Mouse (Mus musculus): ENCODE data around the gene Kansl3. TPM values are rescaled to one million over a fixed set of nuclear protein-coding genes. Genes with fewer than 3 reads are reported as not detected.

Kansl3 gene
- total RNA-seq, 2 experiments from 2014 or later = 76.6 TPM

DNA sequence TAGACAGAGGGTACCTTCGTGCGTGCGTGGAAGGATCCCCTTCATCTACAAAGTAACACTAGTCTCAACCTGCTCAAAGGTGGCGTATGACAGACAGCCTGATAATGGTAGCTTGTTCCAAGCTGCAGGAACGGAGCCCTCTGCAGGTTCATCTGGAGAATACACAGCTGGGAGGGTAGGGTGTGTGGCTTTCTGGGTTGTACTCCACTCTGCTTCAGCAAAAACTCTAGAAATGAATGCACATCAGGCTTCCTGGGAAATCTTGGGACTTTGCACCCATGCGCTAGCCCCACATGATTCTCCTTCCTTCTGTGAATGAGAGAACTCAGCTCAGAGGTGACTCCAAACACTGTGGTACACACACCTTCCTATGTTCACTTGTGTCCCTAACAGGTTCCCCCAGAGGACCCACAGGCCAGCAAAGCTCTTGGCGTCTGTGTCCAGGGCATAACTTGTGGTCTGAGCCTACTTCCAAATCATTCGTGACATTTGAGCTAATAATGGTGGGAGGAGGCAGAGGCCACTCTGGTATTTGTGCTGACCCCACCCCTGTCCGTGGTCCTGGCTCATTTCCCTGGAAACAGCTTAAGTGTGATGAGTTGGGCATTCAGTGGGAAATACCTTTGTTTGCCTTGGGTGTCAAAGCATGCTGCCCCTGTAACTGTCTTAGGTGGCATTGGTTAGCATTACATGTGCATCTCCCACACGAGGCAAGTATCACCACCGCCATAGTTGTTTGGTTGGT lies 47.0 kb downstream of the Kansl3 start:
- DNase-seq (ENCODE audit: low spot score in 2 of 2) = no peak

DNA sequence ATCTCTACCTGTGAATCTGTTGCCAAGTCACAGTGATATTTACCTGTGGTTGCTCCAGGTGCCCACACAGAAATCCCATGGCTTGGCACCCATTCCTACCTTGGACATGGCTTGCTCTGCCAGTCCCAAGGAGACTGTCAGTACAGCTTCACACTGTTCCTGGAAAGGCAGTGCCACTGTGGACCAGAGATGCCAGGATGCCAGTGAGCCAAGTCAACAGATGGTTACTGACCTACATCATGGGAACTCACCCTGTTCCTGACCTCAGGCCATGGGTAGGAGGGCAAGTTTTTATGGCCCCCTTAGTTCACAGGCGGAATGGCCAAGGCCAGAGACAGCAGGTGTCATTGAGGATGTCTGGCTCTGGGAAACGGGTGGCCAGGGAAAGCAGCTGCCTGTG lies 47.8 kb downstream of the Kansl3 start:
- DNase-seq (ENCODE audit: low spot score in 2 of 2) = no peak

GRCm38 (mm10) chr1:36315776-36316100 lies 53.2 kb downstream of the Kansl3 start:
- DNase-seq (ENCODE audit: low spot score in 2 of 2) = no peak

DNA sequence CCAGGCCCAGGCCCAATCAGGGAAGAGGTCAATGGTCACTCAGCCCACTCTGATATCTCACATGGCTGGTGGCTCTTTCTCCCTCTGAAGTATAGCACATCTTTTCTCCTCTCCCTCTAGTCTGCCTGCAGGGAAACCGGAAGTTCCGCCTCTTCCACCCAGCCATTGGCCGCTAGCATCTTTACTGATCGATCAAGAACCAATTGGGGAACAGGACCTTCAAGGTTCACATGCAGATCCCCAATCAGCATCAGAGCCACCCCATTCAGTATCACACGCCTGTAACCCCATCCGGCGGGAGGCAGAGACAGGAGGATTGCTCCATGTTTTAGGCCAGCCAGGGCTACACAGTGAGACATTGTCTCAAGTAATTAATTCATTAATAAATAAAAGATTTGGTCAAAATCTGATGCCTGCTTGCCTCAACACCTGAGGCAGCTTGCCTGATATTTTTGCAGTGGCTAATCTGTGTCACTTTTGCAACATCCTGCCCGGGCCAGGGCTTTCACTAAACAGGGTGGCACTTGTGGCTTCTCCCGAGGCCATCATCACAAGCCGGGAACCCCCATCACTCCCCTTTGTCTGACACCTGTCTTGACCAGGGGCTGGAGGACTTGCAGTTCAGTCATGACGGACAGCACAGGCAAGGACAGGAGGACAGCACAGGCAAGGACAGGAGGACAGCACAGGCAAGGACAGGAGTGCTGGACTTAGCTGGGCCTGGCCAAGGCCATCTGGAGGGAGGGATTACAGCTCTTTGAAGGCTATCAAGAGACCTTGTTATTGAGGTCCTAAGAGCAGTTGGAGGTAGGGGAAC lies 53.8 kb downstream of the Kansl3 start:
- no peak for DNase-seq (ENCODE audit: low spot score in 2 of 2)

- peak in 1 of 2 experiments; percentile 31 for DNase-seq (ENCODE audit: low spot score in 2 of 2)
Measured at GRCm38 (mm10) chr1:36309498-36309901, 59.5 kb downstream of the Kansl3 start.

- DNase-seq (ENCODE audit: low spot score in 2 of 2) = no peak
Measured at GRCm38 (mm10) chr1:36308966-36309475, 60.0 kb downstream of the Kansl3 start.

- DNase-seq (ENCODE audit: low spot score in 2 of 2) = no peak
Measured at GRCm38 (mm10) chr1:36308451-36308901, 60.5 kb downstream of the Kansl3 start.

DNA sequence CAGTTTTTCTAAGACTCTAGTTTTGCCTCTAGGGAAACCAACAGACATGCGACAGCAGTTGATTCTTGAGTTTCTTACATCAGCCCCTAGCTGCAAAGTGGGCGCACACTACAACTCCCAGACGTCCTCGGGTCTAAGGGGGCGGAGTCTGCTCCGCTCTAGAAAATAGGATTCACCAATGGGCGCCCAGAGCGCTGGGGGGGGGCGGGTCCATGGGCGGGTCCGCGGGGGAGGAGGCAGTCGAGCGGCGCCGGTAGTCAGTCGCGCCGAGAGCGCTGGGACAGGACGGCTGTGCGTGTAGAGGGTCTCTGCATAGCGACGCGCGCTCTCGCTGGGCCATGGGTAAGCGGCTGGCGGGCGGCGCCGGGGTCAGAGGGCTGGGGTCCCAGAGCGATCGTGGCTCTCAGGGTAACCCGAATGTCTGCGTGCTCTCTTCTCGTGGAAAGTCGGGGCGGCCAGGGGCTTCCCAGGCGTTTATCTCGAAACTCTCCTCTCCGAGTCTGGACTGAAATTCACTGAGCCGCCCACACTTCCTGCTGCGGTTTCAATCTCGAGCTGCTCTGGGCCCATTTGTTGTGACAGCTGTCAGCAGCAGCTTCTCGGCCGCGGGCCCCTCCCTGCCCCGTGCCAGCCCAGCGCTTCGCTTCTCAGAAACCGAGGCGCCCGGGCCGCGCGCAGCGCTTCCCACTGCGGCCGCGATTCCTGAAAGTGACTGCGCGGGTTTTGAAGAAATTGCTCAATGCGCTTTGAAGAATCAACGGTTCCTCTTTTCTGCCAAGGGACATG lies 61.3 kb downstream of the Kansl3 start, which contains the start of gene Arid5a:
Arid5a (plus strand) TSS at position 239 of the 786 bp plus-strand sequence.
- DNase-seq (ENCODE audit: low spot score in 2 of 2) = peak; percentile 77 to 86

DNA sequence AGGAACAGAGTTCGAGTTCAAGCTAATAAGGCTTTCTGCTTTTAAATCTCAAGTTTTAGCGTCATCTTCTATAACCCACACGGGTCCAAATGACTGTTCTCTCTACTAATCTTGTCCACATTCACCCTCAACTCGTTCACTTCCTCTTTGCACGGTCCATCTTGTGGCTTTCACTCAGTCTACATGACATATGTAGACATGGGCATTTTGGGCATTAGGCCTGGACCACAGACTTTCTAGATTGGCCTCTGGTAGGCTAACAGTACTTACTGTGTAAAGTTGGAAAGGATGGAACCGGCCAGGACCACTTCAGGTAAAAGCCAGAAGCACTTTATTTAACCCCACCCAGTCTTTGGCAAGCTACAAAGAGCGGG lies 61.9 kb downstream of the Kansl3 start:
- DNase-seq (ENCODE audit: low spot score in 2 of 2) = no peak

DNA sequence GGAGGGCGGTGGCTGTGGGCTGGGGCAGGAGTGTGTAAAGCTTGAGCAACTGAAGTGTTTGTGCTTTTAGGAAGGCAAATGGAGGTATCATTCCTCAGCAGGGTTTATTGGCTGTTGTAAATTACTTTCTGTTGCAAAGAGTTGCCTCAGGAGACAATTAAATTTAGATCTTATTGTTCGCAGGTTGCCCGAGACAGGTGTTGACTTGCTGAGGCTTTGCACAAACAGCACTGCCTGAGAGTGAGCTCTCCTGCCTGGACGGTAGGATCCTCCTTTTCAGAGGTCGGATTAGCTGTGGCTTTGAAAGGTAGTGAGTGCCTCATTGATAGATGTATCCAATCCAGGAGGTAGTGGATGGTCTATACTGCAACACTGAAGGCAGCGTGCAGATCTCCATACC lies 62.9 kb downstream of the Kansl3 start:
- DNase-seq (ENCODE audit: low spot score in 2 of 2) = no peak

DNA sequence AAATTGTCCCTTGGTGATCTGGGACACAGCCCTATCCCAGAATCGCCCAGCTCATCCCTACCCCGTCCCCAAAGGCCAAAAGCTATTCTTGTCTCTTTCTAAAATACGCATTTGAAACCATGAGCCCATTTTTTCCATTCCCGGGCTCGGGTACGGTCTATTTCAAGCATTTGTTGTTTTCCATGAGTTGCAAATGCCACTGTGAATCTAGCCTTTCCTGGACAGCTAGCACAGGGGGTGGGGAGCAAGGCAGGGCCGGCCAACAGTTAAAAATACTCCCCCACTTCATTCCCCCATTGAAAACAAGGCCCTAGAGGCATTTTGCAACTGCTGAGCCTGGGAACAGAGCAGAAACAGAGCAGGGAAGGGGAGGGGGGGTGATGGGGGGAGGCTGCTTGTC lies 64.2 kb downstream of the Kansl3 start:
- DNase-seq (ENCODE audit: low spot score in 2 of 2) = no peak

DNA sequence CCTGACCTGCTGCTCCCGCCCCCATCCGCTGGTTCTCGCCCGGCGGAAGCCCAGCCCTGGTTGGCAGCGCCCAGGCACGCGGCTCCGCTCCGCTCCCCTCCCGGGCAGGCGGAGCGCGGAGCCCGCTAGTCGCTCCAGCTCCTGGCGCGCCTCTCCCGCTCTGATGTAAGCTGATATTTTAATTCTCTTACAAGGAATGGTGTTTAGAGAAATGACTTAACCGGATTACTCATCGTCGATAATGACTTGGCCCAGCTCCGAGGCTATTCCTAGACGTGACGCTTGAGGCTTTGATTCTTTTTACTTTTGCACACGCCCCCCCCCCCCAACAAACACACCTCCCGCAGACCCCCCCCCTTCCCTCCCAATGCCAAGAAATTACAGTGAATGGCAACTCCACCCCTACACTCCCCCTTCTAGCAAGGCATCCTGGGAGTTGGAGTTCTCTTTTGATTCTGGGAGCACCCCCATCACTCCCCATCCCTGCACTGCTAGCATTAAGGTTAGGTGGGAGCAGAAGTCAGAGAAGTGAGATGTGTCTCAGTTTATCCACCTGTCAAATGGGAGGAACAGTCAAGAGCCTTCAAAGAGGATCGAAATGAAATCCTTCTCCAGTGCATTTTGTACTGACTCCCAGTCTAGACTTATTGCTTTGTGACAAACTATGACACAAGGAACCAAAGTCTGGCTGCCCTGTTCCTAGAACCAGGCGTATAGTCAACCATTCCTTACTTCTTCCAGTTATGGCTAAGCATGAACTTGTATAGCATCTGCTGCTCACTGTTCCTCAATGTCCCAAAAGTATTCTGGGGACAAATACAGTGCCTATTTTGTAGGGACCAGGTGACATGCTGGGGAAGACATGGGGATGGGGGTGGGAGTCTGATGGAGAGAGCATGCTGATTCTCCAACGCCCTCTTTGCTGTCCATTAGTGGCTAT lies 65.3 kb downstream of the Kansl3 start:
- peak; percentile 73 to 77 for DNase-seq (ENCODE audit: low spot score in 2 of 2)

DNA sequence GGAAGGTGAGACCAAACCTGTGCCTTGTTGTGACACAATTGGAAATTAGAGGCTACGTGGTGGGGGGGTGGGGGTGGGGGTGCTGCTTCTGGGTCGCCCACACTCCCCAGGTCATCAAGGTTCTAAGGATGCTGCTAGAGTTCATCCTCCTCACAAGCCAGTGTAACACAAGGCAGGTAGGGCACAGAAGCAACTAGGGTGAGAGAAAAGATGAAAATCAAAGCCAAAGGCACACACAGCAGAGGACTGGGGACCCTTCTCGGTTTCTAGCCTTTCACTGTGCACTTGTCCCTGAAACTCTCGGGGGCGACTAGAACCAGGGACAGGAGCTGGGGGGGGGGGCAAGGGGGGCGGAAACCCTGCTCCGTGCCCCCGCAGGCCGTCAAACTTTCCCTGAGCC lies 66.0 kb downstream of the Kansl3 start:
- DNase-seq (ENCODE audit: low spot score in 2 of 2) = no peak

GRCm38 (mm10) chr1:36302273-36302672 lies 66.7 kb downstream of the Kansl3 start:
- DNase-seq (ENCODE audit: low spot score in 2 of 2) = no peak

GRCm38 (mm10) chr1:36300486-36300885 lies 68.5 kb downstream of the Kansl3 start:
- no peak for DNase-seq (ENCODE audit: low spot score in 2 of 2)

DNA sequence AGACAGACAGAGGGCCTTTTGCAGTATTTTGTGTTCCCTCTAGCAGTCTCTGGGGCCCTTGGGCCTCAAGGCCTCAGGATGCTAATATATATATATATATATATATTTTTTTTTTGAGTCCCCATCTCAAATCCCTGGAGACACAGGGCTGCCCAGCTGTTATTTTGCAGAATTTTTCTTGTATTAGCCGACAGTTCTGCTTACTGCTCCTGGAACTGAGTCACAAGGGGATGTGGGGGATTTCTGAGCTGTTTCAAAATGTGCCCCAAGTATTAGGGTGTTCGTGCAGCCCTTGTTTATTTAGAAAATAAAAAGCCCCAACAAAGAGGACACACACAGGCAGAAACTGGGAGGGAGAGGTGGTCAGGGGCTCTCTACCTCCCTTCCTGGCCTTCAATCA lies 69.3 kb downstream of the Kansl3 start:
- no peak for DNase-seq (ENCODE audit: low spot score in 2 of 2)

GRCm38 (mm10) chr1:36299126-36299525 lies 69.9 kb downstream of the Kansl3 start:
- DNase-seq (ENCODE audit: low spot score in 2 of 2) = no peak

- DNase-seq (ENCODE audit: low spot score in 2 of 2) = no peak
Measured at GRCm38 (mm10) chr1:36298107-36298506, 70.9 kb downstream of the Kansl3 start.

- DNase-seq (ENCODE audit: low spot score in 2 of 2) = no peak
Measured at GRCm38 (mm10) chr1:36296466-36297149, 72.4 kb downstream of the Kansl3 start.

DNA sequence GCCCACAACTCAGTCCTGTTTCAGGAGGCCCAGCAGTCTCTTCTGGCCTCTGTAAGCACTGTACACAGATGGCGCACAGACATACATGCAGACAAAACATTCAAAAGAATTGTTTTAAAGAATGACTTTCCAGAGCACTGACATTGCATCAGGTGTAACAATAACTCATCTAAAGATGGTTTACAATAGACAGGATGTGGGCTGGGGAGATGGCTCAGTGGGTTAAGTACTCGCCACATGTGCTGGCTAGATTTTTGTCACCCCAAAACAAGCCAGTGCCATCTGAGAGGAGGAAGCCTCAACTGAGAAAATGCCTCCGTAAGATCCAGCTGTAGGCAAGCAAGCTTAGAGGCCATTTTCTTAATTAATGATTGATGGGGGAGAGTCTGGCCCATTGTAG lies 74.6 kb downstream of the Kansl3 start:
- DNase-seq (ENCODE audit: low spot score in 2 of 2) = no peak
